Mouse (Mus musculus): ENCODE measurements around the gene Robo3.

Robo3 gene

DNA sequence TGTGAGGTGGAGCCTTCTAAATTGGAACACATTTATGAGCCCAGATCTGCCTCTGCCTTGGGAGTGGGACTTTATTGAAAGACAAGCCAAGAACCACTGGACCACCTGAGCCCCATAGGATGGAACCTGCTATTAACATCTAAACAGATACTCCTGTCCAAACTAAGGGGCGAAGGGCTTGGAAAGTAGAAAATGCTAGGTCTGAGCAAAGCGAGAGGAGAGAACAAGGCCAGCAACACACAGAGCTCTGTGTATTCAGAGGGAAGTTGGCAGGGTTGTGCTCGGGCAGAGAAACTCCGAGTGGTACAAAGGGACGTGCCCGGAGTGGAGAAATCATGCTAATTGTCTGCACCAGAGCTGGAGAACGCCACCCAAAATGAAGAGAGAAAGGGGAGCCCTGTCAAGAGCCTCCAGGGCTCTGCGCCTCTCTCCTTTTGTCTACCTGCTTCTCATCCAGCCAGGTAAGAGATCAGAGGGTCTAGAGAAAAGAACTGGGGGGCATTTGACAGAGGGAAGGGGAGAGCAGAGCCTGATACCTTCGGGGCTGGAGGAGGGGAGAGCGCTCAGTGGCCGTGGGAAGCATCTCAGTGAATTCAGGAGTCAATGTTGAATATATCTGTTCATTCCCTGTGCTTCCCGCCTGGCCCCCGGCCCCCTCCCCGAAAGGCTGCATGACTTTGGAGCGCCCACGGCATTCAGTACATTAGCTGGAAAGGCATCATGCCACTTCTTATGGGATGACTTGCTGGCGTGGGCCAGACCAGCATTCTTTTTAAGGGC, 65.6 kb downstream of the Robo3 start, which contains the start of gene Hepacam:
Hepacam (plus strand) TSS at position 51 of the 780 bp plus-strand sequence.
- no peak for DNase-seq

DNA sequence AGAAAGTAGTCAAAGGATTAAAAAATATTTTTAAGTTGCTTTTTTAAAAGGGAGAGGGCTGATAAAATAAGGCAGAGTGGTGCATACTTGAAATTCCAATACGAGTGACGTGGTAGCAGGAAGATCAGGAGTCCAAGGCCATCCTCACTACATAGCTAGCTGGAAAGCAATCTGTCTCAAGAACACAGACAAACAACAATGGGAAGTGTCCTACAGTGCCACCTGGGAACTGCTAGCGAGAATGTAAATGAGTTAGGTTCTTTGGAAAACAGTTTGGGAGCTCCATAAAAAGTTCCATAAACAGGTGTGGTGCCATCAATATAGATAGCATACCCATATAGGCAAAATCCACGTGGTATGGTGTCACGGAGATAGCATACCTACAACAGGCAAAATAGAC, 67.3 kb downstream of the Robo3 start:
- no peak for DNase-seq
